8 mouse cellular contexts compared by ENCODE assay signal in genomic region chr10:123342591-123343236, GRCm38 (mm10).
DNase-seq lines count a peak whose midpoint lies in the region; ATAC-seq and TF ChIP-seq lines count a peak whose summit lies in the region.

No protein-coding gene starts in this region.

- no peak overlapping the region for H3K27ac ChIP-seq in forebrain, embryonic 16.5 days (ENCODE audit: low read length)

- H3K9ac ChIP-seq in forebrain, embryonic 16.5 days (replicated peaks; ENCODE audit: low read depth, low read length): no peak overlapping the region

- DNase-seq in adrenal gland, postnatal 14 days: peak; percentile 35
- DNase-seq in adrenal gland, postnatal 4 days (ENCODE audit: low spot score in 2 of 2): no peak
- DNase-seq in lung, postnatal 10 days: peak; percentile 14
- DNase-seq in lung, adult 2 months: no peak
- DNase-seq in left cerebral cortex, adult 18-20 months (ENCODE audit: low spot score in 2 of 2): peak; percentile 57 to 65
- peak; percentile 69 for DNase-seq in right cerebral cortex, adult 18-20 months
- no peak for DNase-seq in gastrocnemius, postnatal 4 days (ENCODE audit: low spot score in 2 of 2)

- no peak overlapping the region for H3K4me2 ChIP-seq in forebrain, embryonic 16.5 days (ENCODE audit: low read length)

- H3K9me3 ChIP-seq in forebrain, embryonic 16.5 days (ENCODE audit: control insufficient read depth, low read length): no peaks in the 10 kb centered on the region

- no peaks in the 10 kb centered on the region for H3K4me1 ChIP-seq in lung, adult 2 months (ENCODE audit: control insufficient read depth, insufficient read depth, low read length)
- H3K4me1 ChIP-seq in forebrain, embryonic 16.5 days (replicated peaks; ENCODE audit: control insufficient read depth, insufficient read depth, low read length): no peaks in the 10 kb centered on the region

- peak; percentile 20; the same call in 1 of the 2 replicates for ATAC-seq in forebrain, embryonic 16.5 days

- 20% methylated on average over 5 of the region's 5 CpGs for WGBS in lung, adult 2 months
- WGBS in forebrain, embryonic 16.5 days: 25% methylated on average over 5 of the region's 5 CpGs

- TF ChIP-seq CTCF in lung, adult 2 months (IDR thresholded peaks at IDR 0.05; ENCODE audit: insufficient read depth, low read length): no peak

- TF ChIP-seq POLR2A in lung, adult 2 months (IDR thresholded peaks at IDR 0.05; ENCODE audit: borderline replicate concordance, extremely low read depth, low read depth, low read length): no peak

- no peaks in the 10 kb centered on the region for H3K36me3 ChIP-seq in forebrain, embryonic 16.5 days (ENCODE audit: control insufficient read depth, insufficient read depth)

- H3K4me3 ChIP-seq in lung, adult 2 months (replicated peaks; ENCODE audit: extremely low read depth, low read depth, low read length): no peak overlapping the region
- H3K4me3 ChIP-seq in forebrain, embryonic 16.5 days (replicated peaks; ENCODE audit: low read length): no peak overlapping the region

- no peaks in the 10 kb centered on the region for H3K27me3 ChIP-seq in forebrain, embryonic 16.5 days (replicated peaks; ENCODE audit: control insufficient read depth, insufficient read depth, low read length)

Comparison
In these comparisons a context has a peak if more than half of its experiments do, and no peak if none do; other contexts are left out.
1. DNase-seq: peak in adrenal gland, postnatal 14 days (single experiment), lung, postnatal 10 days (single experiment), left cerebral cortex, adult 18-20 months (2 of 2) and right cerebral cortex, adult 18-20 months (single experiment); none in adrenal gland, postnatal 4 days (0 of 2), lung, adult 2 months (single experiment) and gastrocnemius, postnatal 4 days (0 of 2).